Mouse (Mus musculus) megakaryocyte, embryonic 14.5 days (primary cell): ENCODE measurements around the gene Cldn3.

Experiments used
- FLI1 ChIP-seq: IDR thresholded peaks from 2 replicates; pipeline ENCODE4 v1.6.1; 2012; ENCODE audit warnings: low read length, inconsistent platforms, mixed read lengths
- GATA1 ChIP-seq: IDR thresholded peaks from 3 replicates; pipeline ENCODE4 v1.6.1; 2012; ENCODE audit warnings: mixed read lengths, low read length, inconsistent platforms, borderline replicate concordance

DNA sequence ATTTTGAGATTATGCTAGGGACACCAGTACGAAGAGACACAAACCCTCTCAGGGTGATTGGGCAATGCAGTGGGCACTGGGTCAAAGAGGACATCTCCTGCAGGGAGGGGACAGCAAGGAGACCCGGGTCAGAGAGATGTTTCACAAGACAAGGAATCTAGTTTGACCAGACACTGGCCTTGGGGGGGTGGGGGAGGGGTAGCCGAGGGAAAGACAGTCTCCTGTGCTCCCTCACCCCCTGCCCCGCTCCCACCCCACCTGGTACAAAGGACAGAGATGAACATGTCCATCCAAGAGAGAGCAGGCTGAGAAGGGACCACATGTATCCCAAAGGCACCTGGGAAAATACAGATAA is 38.0 kb upstream of the Cldn3 start:
- no peak for TF ChIP-seq GATA1
- no peak for TF ChIP-seq FLI1
